Mouse (Mus musculus) adrenal gland (tissue): Measurements from ENCODE around the gene Pole3.

Source experiments
- intact Hi-C: fragments of 180-260 bp; cut with DNase I; formaldehyde crosslinking; loops from one replicate; pipeline ENCODE4 v1.15.1; 2025
- long read RNA-seq, 2 experiments: library from polyadenylated mRNA; unstranded; transcript quantifications; one replicate each; pipeline ENCODE4 v2.0.0; 2020; ENCODE audit warnings: borderline replicate concordance in 1 of 2; ENCODE audit not compliant: insufficient replicate concordance in 1 of 2

The Pole3 gene
- long read RNA-seq, experiment 1, transcript Pole3-201 (4 exons, 1,805 nt), result major isoform, 40 of 41 reads
- long read RNA-seq, experiment 1, partial matches to known transcripts, result 0 of 41 reads
- long read RNA-seq, experiment 1, other reads (novel, unspliced or antisense), result 1 of 41 reads
- long read RNA-seq, experiment 2, transcript Pole3-201 (4 exons, 1,805 nt), result major isoform, 32 of 39 reads
- long read RNA-seq, experiment 2, partial matches to known transcripts, result 4 of 39 reads
- long read RNA-seq, experiment 2, other reads (novel, unspliced or antisense), result 3 of 39 reads

GRCm38 (mm10) chr4:62524651-62525488 is at the start of gene Pole3, which contains the start of gene 4933430I17Rik:
Gene Pole3 (minus strand): TSS chr4:62525068.
Gene 4933430I17Rik (plus strand): TSS chr4:62525369.
- intact Hi-C loops, result loop anchor here (5.0 kb wide), 1 partner anchor 113 kb away; no protein-coding TSS in a partner anchor

GRCm38 (mm10) chr4:62570029-62570428 is 45.2 kb upstream of the Pole3 start:
- intact Hi-C loops, result no loop called here

DNA sequence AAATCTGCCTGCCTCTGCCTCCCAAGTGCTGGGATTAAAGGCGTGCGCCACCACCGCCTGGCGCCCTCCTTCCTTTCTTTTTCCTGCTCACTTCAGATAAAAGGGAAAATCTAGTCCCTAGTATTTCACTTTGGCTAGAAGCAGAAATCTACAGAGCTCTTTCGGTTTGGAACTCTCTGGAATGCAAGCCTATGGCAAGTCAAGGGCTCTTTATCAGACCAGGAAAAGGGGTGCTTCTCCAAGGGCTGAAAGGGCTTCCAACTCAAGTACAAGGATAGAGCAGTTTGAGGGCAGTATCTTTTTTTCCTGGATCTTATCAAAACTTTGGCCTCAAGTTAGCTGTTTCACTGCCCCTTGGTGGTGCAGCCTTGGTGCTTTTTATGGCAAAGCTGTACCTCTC is 44.7 kb upstream of the Pole3 start:
- intact Hi-C loops, result no loop called here

GRCm38 (mm10) chr4:62568359-62568758 is 43.5 kb upstream of the Pole3 start:
- intact Hi-C loops, result no loop called here

GRCm38 (mm10) chr4:62567696-62568095 is 42.8 kb upstream of the Pole3 start:
- intact Hi-C loops, result no loop called here

DNA sequence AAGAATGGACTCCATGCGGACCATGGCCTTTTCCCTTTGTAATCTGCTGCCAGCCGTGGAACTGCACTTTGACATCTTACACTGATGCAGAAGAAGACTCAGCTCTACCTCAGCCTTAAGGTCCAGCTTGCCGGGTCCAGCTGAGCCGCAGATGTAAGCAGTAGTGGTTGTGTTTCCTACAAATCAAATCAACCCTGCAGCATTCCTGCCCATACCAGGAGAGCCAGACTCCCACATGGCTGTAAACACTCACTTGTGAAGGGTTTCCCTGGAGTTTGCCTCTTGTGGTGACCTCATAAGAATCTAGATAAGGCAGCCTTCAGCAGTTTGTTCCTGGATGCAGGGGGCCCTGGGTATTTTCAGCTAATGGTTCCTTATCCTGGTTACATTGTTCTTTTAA is 41.7 kb upstream of the Pole3 start:
- intact Hi-C loops, result no loop called here

DNA sequence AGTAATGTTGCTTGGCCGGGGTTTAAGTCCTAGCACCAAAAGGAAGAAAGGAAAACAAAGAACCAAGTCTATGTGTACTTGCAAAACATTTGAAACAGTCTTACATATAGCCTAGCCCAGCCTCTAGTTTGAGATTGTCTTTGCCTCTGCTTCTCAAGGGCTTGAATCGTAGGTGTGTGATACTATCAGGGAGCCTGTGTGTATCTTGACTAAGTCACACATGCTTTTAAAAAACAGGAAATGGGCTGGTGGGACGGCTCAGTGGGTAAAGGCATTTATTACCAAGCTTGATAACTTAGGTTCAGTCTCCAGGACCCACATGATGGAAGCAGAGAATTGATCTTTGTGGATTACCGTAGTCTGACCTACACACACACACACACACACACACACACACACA is 37.1 kb upstream of the Pole3 start:
- intact Hi-C loops, result loop anchor here (5.0 kb wide), 1 partner anchor 75 kb away; no protein-coding TSS in a partner anchor

- intact Hi-C loops, result loop anchor here (1.0 to 5.0 kb wide), 3 partner anchors 76 to 201 kb away; no protein-coding TSS in a partner anchor
Observed at GRCm38 (mm10) chr4:62561630-62562001, 36.7 kb upstream of the Pole3 start.

- intact Hi-C loops, result loop anchor here (1.0 to 5.0 kb wide), 3 partner anchors 76 to 202 kb away; no protein-coding TSS in a partner anchor
Observed at GRCm38 (mm10) chr4:62560963-62561629, 36.2 kb upstream of the Pole3 start.

- intact Hi-C loops, result loop anchor here (2.0 to 5.0 kb wide), 2 partner anchors 77 to 203 kb away; no protein-coding TSS in a partner anchor
Observed at GRCm38 (mm10) chr4:62559797-62560329, 35.0 kb upstream of the Pole3 start, which contains the start of gene Rgs3. Gene Rgs3 (plus strand): TSS chr4:62559847.

DNA sequence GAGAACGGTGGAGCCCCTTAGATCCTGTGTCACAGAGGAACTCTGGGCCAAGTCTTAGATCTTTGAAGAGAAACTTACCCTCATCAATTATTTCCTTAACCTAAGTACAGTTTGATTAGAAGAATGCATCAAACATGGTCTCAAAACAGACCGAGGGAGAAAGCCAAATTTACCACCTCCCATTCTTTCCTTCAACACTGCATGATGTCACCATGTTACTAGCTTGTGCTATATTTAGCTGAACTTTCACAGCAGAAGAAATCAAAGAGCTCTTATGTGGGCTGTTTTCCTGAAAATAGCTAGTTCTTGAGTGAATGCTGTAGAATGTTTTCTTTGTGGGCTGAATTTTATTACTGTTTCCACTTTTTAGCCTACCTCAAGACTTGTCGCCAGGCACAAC is 32.6 kb upstream of the Pole3 start:
- intact Hi-C loops, result no loop called here

- intact Hi-C loops, result no loop called here
Observed at GRCm38 (mm10) chr4:62551966-62552365, 27.1 kb upstream of the Pole3 start.

DNA sequence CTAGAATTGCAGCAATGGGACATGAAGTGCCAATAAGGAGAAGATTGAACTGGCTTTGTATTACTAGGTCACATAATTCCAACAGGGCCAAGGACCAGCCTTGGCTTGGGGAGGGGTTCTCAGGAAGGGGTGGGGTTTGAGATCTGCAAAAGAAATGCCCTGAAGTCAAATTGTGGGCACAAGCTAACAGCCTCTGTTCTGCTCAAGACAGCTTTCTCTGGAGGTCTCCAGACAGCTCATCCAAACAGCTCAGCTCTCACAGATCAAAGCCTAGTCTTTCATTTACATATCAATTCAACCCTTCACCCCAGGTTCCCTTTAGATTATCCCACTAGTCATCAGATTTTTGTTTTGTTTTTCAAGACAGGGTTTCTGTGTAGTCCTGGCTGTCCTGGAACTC is 19.9 kb upstream of the Pole3 start:
- intact Hi-C loops, result no loop called here

- intact Hi-C loops, result no loop called here
Observed at GRCm38 (mm10) chr4:62543782-62544181, 18.9 kb upstream of the Pole3 start.

DNA sequence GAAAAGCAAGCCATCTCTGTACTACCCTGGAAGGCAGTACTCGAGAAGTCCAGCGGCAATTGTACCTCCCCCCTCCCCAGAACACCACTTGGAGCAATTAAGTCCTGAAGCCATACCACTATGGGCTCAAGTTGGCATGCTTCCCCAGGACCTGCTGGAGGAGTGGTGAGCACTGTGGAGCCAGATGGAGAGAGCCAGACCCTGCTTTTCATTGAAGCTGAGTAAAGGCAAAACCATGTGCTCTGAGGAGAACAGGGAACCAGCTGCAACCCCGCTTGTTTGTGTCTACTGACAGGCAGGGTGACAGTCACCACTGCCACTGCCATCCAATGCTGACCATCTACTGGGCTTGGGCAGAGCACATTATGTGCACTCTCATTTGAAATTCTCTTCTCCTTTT is 16.9 kb upstream of the Pole3 start:
- intact Hi-C loops, result no loop called here

- intact Hi-C loops, result no loop called here
Observed at GRCm38 (mm10) chr4:62533729-62534128, 8.9 kb upstream of the Pole3 start.

GRCm38 (mm10) chr4:62527655-62528054 is 2.8 kb upstream of the Pole3 start:
- intact Hi-C loops, result no loop called here

DNA sequence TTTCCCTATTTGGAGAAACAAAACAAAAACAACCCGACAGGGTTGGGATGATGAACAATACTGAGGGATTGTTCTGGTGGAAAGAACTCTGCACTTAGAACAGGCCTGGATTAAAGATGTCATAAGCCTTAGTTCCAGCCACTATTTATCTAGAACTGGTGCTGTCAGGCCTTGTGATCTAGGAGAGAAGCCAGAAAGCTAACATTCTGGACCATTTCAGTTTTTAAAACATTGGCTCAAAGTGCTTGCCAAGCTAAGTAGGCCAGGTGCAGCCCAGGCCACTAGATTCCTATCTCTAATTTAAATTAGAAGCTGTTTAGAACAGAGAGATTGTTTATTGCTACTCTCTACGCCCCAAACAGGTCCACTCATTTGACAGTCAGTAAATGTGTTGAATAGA is 1.4 kb upstream of the Pole3 start:
- intact Hi-C loops, result no loop called here

DNA sequence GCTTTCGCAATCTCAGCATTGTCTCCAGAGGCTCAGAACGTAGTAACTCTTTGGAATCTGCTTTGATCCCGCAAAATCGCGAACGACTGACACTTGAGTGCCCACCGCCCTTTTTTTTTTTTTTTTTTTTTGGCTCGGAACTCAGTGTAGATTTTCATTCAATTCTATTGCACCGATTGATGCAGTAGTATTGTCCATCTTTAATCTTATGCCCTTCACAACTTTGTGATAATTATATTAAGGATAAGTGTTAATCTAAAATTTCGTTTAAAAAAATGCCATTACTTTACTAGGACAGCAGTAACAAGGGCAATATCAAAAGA is 582 bp upstream of the Pole3 start:
- intact Hi-C loops, result no loop called here

GRCm38 (mm10) chr4:62520892-62521400 is 3.9 kb downstream of the Pole3 start:
- intact Hi-C loops, result loop anchor here (5.0 kb wide), 1 partner anchor 109 kb away; no protein-coding TSS in a partner anchor

DNA sequence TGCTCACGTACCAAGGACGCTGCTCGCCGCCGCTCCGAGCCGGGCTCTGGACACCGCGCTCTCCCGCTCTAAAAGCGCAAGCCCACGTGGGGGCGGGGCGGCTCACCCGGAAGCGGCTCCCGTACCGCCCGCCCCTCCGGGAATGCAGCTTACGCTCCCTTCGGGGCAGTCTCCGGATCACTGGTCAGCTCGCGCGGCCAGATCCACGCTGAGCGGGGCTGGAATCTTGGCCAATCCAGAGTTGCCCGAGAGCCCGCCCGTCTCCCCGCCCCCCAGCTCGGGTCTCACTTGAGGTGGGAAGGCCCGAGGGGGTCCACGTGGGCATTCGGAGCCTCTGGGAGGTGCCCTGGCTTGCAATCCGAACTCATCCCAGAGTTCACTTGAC is 5.0 kb downstream of the Pole3 start, which contains the start of gene Alad:
Gene Alad, minus strand, starts transcription at position 70 of the 385 bp plus-strand sequence.
- intact Hi-C loops, result loop anchor here (5.0 kb wide), 1 partner anchor 108 kb away; no protein-coding TSS in a partner anchor
